Mouse (Mus musculus): ENCODE measurements around the gene Poc5. TPM values are rescaled to one million over a fixed set of nuclear protein-coding genes. Genes with fewer than 3 reads are reported as not detected.

Gene Poc5
- total and polyA plus RNA-seq, 2 experiments from 2014 or later: 16.7 to 26.1 TPM

GRCm38 (mm10) chr13:96436921-96437320 lies 48.8 kb downstream of the Poc5 start:
- no peak for DNase-seq (ENCODE audit: low spot score)
- no peak overlapping the region for H3K4me3 ChIP-seq (ENCODE audit: low read length)
- H3K27ac ChIP-seq: no peak overlapping the region
- no peaks in the 10 kb centered on the region for H3K36me3 ChIP-seq (ENCODE audit: insufficient read depth, low read length)
- H3K27me3 ChIP-seq (ENCODE audit: insufficient read depth, low read length): no peaks in the 10 kb centered on the region
- H3K9me3 ChIP-seq (ENCODE audit: low read length): no peaks in the 10 kb centered on the region
- H3K4me1 ChIP-seq (ENCODE audit: insufficient read depth, low read length): no peaks in the 10 kb centered on the region
- 100% methylated on average over 1 of the region's 1 CpGs for WGBS
- TF ChIP-seq CTCF (IDR thresholded peaks at IDR 0.05; ENCODE audit: low read depth): no peak
- ATAC-seq: no peak
- H3K4me2 ChIP-seq (ENCODE audit: low read depth, low read length): no peak overlapping the region
- no peak overlapping the region for H3K9ac ChIP-seq (replicated peaks; ENCODE audit: low read length)

- TF ChIP-seq CTCF (IDR thresholded peaks at IDR 0.05; ENCODE audit: low read depth): no peak
- 97% methylated on average over 4 of the region's 4 CpGs for WGBS
- Histone ChIP-seq H3K4me2 (ENCODE audit: low read depth, low read length) (no peak overlapping the region), H3K27me3 (ENCODE audit: insufficient read depth, low read length) (no peaks in the 10 kb centered on the region), H3K9me3 (ENCODE audit: low read length) (no peaks in the 10 kb centered on the region), H3K9ac (replicated peaks; ENCODE audit: low read length) (no peak overlapping the region), H3K4me3 (ENCODE audit: low read length) (no peak overlapping the region), H3K36me3 (ENCODE audit: insufficient read depth, low read length) (no peaks in the 10 kb centered on the region), H3K27ac (no peak overlapping the region), H3K4me1 (ENCODE audit: insufficient read depth, low read length) (no peaks in the 10 kb centered on the region)
- ATAC-seq (no peak), DNase-seq (ENCODE audit: low spot score) (no peak)
These were observed 52.3 kb downstream of the Poc5 start for GRCm38 (mm10) chr13:96440436-96440835.

- H3K4me3 ChIP-seq (ENCODE audit: low read length): no peak overlapping the region
- no peak for ATAC-seq
- no peaks in the 10 kb centered on the region for H3K9me3 ChIP-seq (ENCODE audit: low read length)
These were observed 62.2 kb downstream of the Poc5 start for GRCm38 (mm10) chr13:96450205-96450856.

GRCm38 (mm10) chr13:96450869-96451268 lies 62.8 kb downstream of the Poc5 start:
- Histone ChIP-seq H3K27ac (no peak overlapping the region), H3K4me3 (ENCODE audit: low read length) (no peak overlapping the region), H3K4me2 (ENCODE audit: low read depth, low read length) (no peak overlapping the region), H3K9me3 (ENCODE audit: low read length) (no peaks in the 10 kb centered on the region), H3K36me3 (ENCODE audit: insufficient read depth, low read length) (no peaks in the 10 kb centered on the region), H3K27me3 (ENCODE audit: insufficient read depth, low read length) (no peaks in the 10 kb centered on the region), H3K9ac (replicated peaks; ENCODE audit: low read length) (no peak overlapping the region), H3K4me1 (ENCODE audit: insufficient read depth, low read length) (no peaks in the 10 kb centered on the region)
- ATAC-seq: no peak
- 94% methylated on average over 7 of the region's 7 CpGs for WGBS
- DNase-seq (ENCODE audit: low spot score): no peak
- TF ChIP-seq CTCF (IDR thresholded peaks at IDR 0.05; ENCODE audit: low read depth): no peak

More at GRCm38 (mm10) chr13:96450205-96450856, 62.2 kb downstream of the Poc5 start:
- Histone ChIP-seq H3K9ac (replicated peaks; ENCODE audit: low read length) (no peak overlapping the region), H3K36me3 (ENCODE audit: insufficient read depth, low read length) (no peaks in the 10 kb centered on the region), H3K27ac (no peak overlapping the region), H3K27me3 (ENCODE audit: insufficient read depth, low read length) (no peaks in the 10 kb centered on the region), H3K4me2 (ENCODE audit: low read depth, low read length) (no peak overlapping the region), H3K4me1 (ENCODE audit: insufficient read depth, low read length) (no peaks in the 10 kb centered on the region)
- DNase-seq (ENCODE audit: low spot score): no peak
- no peak for TF ChIP-seq CTCF (IDR thresholded peaks at IDR 0.05; ENCODE audit: low read depth)
- WGBS: 85% methylated on average over 11 of the region's 11 CpGs

GRCm38 (mm10) chr13:96451386-96452140 lies 63.5 kb downstream of the Poc5 start:
- no peak overlapping the region for H3K27ac ChIP-seq
- H3K9me3 ChIP-seq (ENCODE audit: low read length): no peaks in the 10 kb centered on the region
- no peak for TF ChIP-seq CTCF (IDR thresholded peaks at IDR 0.05; ENCODE audit: low read depth)
- H3K4me2 ChIP-seq (ENCODE audit: low read depth, low read length): no peak overlapping the region
- 90% methylated on average over 11 of the region's 11 CpGs for WGBS
- H3K36me3 ChIP-seq (ENCODE audit: insufficient read depth, low read length): no peaks in the 10 kb centered on the region
- H3K9ac ChIP-seq (replicated peaks; ENCODE audit: low read length): no peak overlapping the region
- no peak for ATAC-seq
- no peak for DNase-seq (ENCODE audit: low spot score)
- no peaks in the 10 kb centered on the region for H3K4me1 ChIP-seq (ENCODE audit: insufficient read depth, low read length)
- H3K27me3 ChIP-seq (ENCODE audit: insufficient read depth, low read length): no peaks in the 10 kb centered on the region
- H3K4me3 ChIP-seq (ENCODE audit: low read length): no peak overlapping the region

- Histone ChIP-seq H3K27me3 (ENCODE audit: insufficient read depth, low read length) (no peaks in the 10 kb centered on the region), H3K36me3 (ENCODE audit: insufficient read depth, low read length) (no peaks in the 10 kb centered on the region), H3K4me3 (ENCODE audit: low read length) (no peak overlapping the region), H3K9me3 (ENCODE audit: low read length) (no peaks in the 10 kb centered on the region), H3K9ac (replicated peaks; ENCODE audit: low read length) (no peak overlapping the region), H3K27ac (no peak overlapping the region), H3K4me1 (ENCODE audit: insufficient read depth, low read length) (no peaks in the 10 kb centered on the region), H3K4me2 (ENCODE audit: low read depth, low read length) (no peak overlapping the region)
- 94% methylated on average over 3 of the region's 3 CpGs for WGBS
- ATAC-seq (no peak), DNase-seq (ENCODE audit: low spot score) (no peak)
- no peak for TF ChIP-seq CTCF (IDR thresholded peaks at IDR 0.05; ENCODE audit: low read depth)
These were observed 64.5 kb downstream of the Poc5 start for GRCm38 (mm10) chr13:96452621-96453020.

GRCm38 (mm10) chr13:96454288-96454687 lies 66.2 kb downstream of the Poc5 start:
- DNase-seq (ENCODE audit: low spot score): no peak
- 81% methylated on average over 3 of the region's 3 CpGs for WGBS

More at GRCm38 (mm10) chr13:96454288-96454687, 66.2 kb downstream of the Poc5 start:
- Histone ChIP-seq H3K27me3 (ENCODE audit: insufficient read depth, low read length) (no peaks in the 10 kb centered on the region), H3K4me3 (ENCODE audit: low read length) (no peak overlapping the region), H3K9me3 (ENCODE audit: low read length) (no peaks in the 10 kb centered on the region), H3K4me1 (ENCODE audit: insufficient read depth, low read length) (no peaks in the 10 kb centered on the region), H3K4me2 (ENCODE audit: low read depth, low read length) (no peak overlapping the region), H3K9ac (replicated peaks; ENCODE audit: low read length) (no peak overlapping the region), H3K36me3 (ENCODE audit: insufficient read depth, low read length) (no peaks in the 10 kb centered on the region), H3K27ac (no peak overlapping the region)
- ATAC-seq: no peak
- TF ChIP-seq CTCF (IDR thresholded peaks at IDR 0.05; ENCODE audit: low read depth): no peak
